Mouse (Mus musculus) heart, embryonic 13.5 days (tissue): ENCODE data around the gene Nmt1. TPM values are rescaled to one million over a fixed set of nuclear protein-coding genes. Genes with fewer than 3 reads are reported as not detected.

Source experiments
- ATAC-seq: fragments of 200-750 bp; cut with Nextera tagmentation; 2 replicates; pipeline ENCODE4 v1.8.0; 2017; ENCODE audit warnings: moderate TSS enrichment; ENCODE audit not compliant: insufficient number of reproducible peaks, low FRiP score, low TSS enrichment; ENCODE audit errors: extremely low read depth
- H3K27ac ChIP-seq: fragments of 300-500 bp; sonication (generic); replicated peaks from 2 replicates; pipeline ENCODE4 v1.5.1; 2015; ENCODE audit warnings: moderate library complexity, mild to moderate bottlenecking, inconsistent platforms
- H3K27me3 ChIP-seq: fragments of 300-500 bp; sonication (generic); replicated peaks from 2 replicates; pipeline ENCODE4 v1.6.1; 2015; ENCODE audit warnings: mild to moderate bottlenecking, inconsistent platforms
- H3K36me3 ChIP-seq: fragments of 300-500 bp; sonication (generic); 2 replicates; pipeline ENCODE4 v1.6.1; 2015; ENCODE audit warnings: mild to moderate bottlenecking, inconsistent platforms
- H3K4me1 ChIP-seq: fragments of 300-500 bp; sonication (generic); 2 replicates; pipeline ENCODE4 v1.6.1; 2015; ENCODE audit warnings: inconsistent platforms
- H3K4me2 ChIP-seq: fragments of 300-500 bp; sonication (generic); 2 replicates; pipeline ENCODE4 v1.6.1; 2015; ENCODE audit warnings: inconsistent platforms, mild to moderate bottlenecking, moderate library complexity
- H3K4me3 ChIP-seq: fragments of 300-500 bp; sonication (generic); 2 replicates; pipeline ENCODE4 v1.5.1; 2015; ENCODE audit warnings: moderate library complexity, mild to moderate bottlenecking, inconsistent platforms
- H3K9ac ChIP-seq: fragments of 300-500 bp; sonication (generic); 2 replicates; pipeline ENCODE4 v1.6.1; 2015; ENCODE audit warnings: inconsistent platforms, mild to moderate bottlenecking, moderate library complexity
- H3K9me3 ChIP-seq: fragments of 300-500 bp; sonication (generic); 2 replicates; pipeline ENCODE4 v1.6.1; 2016; ENCODE audit warnings: inconsistent platforms
- WGBS: fragments of 180-500 bp; shearing (Covaris S2); methylation state at CpG from one replicate; pipeline ENCODE4 v1.1.7; 2015; ENCODE audit warnings: mixed read lengths; 5-methylcytosine and 5-hydroxymethylcytosine counted together
- polyA plus RNA-seq: library from polyadenylated mRNA; unstranded; fragments of >200 nt; fragmentation: Nextera tagmentation; extraction: Ambion mirVana; gene quantifications from 2 replicates; pipeline ENCODE4 v1.2.1, GENCODE M21; 2015

Nmt1 gene
- polyA plus RNA-seq, 1 experiment from 2014 or later = 39.7 TPM

DNA sequence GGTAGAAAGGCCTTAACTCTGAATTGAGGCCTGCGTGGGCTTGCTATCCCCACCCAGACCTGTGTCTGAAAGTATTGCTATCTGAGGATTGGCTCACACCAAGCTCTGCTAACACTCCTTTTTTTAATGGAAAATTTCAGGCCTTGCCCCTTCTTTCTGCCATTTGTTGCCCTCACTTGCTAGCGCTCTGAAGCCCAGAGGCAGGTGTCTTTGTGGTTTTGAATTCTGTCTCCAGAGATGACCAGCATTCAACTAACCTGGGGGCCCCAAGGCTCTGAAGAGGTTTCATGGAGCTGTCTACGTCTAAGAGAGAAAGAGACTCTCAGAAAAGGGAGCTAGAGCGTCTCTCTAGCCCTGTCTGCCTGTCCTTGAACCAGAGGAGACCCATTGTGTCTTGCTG, 40.3 kb downstream of the Nmt1 start:
- peaks cover 95% of the 10 kb centered on the region for H3K36me3 ChIP-seq
- H3K27ac ChIP-seq = peak overlapping the region; percentile 70
- H3K9ac ChIP-seq = no peak overlapping the region
- WGBS = 91% methylated on average over 4 of the region's 4 CpGs
- H3K4me2 ChIP-seq = no peak overlapping the region
- no peaks in the 10 kb centered on the region for H3K27me3 ChIP-seq
- H3K4me3 ChIP-seq = no peak overlapping the region
- peaks cover 16% of the 10 kb centered on the region for H3K4me1 ChIP-seq
- ATAC-seq = no peak
- no peaks in the 10 kb centered on the region for H3K9me3 ChIP-seq

DNA sequence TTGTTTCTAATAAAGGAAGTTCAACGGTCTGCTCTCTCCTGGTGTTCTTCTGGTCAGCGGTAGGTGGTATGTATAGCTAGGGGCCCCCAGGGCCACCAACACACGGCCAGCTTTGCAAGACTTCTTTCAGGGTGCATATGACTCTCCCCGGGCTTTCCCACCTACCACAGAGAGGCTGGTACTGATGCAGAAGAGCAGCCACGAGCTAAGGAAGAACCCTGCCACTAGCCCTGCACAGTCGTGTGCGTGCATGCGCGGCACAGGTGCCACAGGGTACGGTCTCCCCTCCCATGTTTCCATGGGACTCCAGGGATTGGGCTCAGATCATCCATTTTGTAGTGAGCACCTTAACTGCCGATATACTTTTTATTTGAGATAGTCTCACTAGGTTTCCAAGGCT, 40.9 kb downstream of the Nmt1 start:
- Histone ChIP-seq H3K36me3 (peaks cover 91% of the 10 kb centered on the region), H3K4me2 (no peak overlapping the region), H3K9me3 (no peaks in the 10 kb centered on the region), H3K4me3 (no peak overlapping the region), H3K9ac (no peak overlapping the region), H3K27me3 (no peaks in the 10 kb centered on the region), H3K4me1 (peaks cover 23% of the 10 kb centered on the region), H3K27ac (no peak overlapping the region)
- WGBS = 93% methylated on average over 11 of the region's 11 CpGs
- ATAC-seq = no peak

DNA sequence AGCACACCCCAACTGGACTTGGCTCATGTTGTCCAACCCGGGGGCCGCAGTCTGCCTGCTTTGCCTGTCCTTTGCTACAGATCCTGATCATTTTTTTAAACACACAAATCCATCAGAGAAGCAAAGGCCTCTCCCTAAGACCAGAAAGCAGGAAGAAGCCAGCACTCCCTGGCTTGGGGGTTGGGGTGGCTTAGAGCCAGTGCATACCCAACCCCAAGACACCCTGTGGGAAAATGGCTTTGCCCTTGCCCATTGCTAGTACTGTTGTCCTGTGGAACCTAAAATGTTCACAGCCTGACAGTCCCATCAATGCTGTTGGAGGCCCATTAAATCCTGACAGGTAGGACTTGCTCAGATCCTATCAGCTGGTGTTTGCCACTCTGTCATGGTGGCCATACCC, 41.7 kb downstream of the Nmt1 start:
- WGBS = 92% methylated on average over 2 of the region's 2 CpGs
- Histone ChIP-seq H3K27ac (no peak overlapping the region), H3K36me3 (peaks cover 82% of the 10 kb centered on the region)

DNA sequence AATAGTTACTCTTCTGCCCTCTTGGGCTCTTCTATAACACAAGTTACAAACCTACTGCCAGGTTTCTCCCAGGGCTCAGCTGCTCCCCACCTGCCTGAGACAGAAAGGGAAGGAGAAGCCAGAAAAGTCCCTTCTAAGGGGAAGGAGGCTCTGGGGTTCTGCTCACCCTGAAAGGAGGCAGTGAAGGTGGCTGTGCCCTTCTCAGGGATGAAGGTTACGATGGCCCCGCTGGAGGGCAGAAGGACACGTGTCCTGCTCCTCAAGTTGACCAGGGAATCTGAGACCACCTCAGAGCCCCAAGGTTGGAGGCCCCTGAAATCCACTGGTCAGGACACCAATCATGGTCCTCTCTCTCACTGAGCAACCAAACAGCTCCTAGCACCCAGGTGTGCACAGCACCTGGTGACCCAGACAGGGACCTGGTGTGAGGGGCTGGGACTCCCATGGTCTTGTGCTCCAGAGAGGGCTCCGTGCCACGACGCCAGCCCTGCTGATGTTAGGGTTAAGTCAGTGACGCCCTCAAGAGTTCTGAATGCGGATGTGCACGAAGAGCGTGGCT, 42.4 kb downstream of the Nmt1 start:
- Histone ChIP-seq H3K4me1 (peaks cover 38% of the 10 kb centered on the region), H3K27me3 (no peaks in the 10 kb centered on the region), H3K9ac (no peak overlapping the region), H3K36me3 (peaks cover 78% of the 10 kb centered on the region), H3K4me2 (no peak overlapping the region), H3K4me3 (no peak overlapping the region), H3K9me3 (no peaks in the 10 kb centered on the region), H3K27ac (no peak overlapping the region)
- ATAC-seq = no peak
- 93% methylated on average over 10 of the region's 10 CpGs for WGBS

More for the DNA sequence above, 41.7 kb downstream of the Nmt1 start:
- Histone ChIP-seq H3K9me3 (no peaks in the 10 kb centered on the region), H3K4me3 (no peak overlapping the region), H3K4me1 (peaks cover 31% of the 10 kb centered on the region), H3K27me3 (no peaks in the 10 kb centered on the region), H3K4me2 (no peak overlapping the region), H3K9ac (no peak overlapping the region)
- ATAC-seq = no peak

DNA sequence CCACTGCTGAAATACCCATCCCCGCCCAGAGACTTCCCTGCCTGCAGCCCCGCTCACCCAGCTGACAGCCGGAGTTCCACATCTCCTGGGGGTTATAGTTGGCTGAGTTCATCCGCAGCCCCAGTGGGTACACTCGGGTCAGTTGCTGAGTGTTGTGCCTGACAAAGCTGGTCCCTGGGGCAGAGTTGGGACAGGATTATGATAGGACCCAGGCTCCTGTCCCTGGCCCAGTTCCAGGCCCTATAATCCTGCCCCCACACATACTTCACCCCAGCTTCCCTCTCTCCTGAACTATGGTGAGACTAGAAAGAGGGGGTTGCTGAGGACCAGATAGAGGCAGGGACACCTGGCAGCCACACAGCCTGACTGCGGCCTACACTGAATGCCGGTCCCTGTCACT, 45.7 kb downstream of the Nmt1 start:
- Histone ChIP-seq H3K36me3 (peaks cover 74% of the 10 kb centered on the region), H3K4me1 (peaks cover 30% of the 10 kb centered on the region), H3K9me3 (no peaks in the 10 kb centered on the region), H3K27ac (no peak overlapping the region), H3K4me3 (no peak overlapping the region), H3K4me2 (no peak overlapping the region), H3K9ac (0 out of 2 replicates have a peak overlapping the region, but pooled peaks have one; percentile 34), H3K27me3 (no peaks in the 10 kb centered on the region; the same call in 1 of the 2 replicates)
- WGBS = 68% methylated on average over 7 of the region's 7 CpGs
- ATAC-seq = no peak

DNA sequence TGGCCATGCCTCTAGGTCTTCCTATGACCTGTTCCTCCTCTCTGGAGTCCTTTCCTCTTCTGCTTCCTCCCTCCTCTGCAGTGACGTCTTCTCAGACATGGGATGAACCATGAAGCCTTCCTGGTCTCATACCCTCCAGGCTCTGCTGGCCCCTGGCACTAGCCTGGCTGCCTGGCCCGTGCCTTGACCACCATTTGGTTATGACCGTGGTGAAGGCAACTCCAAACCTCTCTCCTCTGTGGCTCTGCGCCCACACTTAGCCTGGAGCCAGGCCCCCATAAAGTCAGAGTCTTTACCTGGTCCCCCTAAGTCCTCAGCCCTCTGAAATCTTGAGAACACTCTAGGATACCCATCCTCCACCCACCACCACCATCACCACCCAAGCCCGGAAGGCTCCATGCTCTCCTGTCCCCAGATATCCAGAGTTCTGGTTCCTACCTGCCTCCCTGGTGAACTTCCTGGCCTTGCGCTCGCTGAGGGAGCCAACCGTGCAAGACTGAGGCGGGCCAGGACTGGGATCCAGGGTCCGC, 46.2 kb downstream of the Nmt1 start:
- peak overlapping the region; percentile 39; the same call in 1 of the 2 replicates for H3K4me2 ChIP-seq
- no peaks in the 10 kb centered on the region; the same call in 1 of the 2 replicates for H3K27me3 ChIP-seq
- 63% methylated on average over 10 of the region's 10 CpGs for WGBS
- no peak for ATAC-seq
- H3K9ac ChIP-seq = peak overlapping the region; percentile 65; the same call in 1 of the 2 replicates
- H3K4me3 ChIP-seq = no peak overlapping the region
- no peaks in the 10 kb centered on the region for H3K9me3 ChIP-seq
- H3K27ac ChIP-seq = 0 out of 2 replicates have a peak overlapping the region, but pooled peaks have one; percentile 9
- H3K36me3 ChIP-seq = peaks cover 69% of the 10 kb centered on the region
- H3K4me1 ChIP-seq = peaks cover 30% of the 10 kb centered on the region

DNA sequence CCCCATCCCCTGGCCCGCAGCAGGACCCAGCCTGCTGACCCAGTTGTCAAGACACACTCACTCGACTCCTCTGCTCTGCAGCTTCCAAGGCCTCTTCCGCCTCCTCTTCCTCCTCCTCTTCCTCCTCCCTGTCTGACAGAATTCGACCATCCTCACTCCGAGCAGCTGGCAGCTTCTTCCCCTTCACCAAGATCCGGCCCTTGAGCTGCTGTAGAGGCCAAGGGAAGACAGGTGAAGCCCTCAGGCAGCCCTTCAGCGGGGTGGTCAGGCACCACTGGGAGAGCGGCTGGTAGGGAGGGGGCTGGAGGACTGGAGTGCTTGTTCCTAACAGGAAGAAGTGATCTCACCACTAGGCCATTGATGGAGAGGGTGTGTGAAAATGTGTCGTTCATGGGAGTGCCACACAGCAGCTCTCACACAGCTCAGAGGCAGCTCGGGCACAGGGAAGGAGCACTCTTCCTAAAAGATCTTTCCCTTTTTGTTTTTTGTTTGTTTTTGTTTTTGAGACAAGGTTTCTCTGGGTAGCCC, 46.9 kb downstream of the Nmt1 start:
- 0 out of 2 replicates have a peak overlapping the region, but pooled peaks have one; percentile 10 for H3K4me3 ChIP-seq
- H3K9me3 ChIP-seq = no peaks in the 10 kb centered on the region
- H3K27ac ChIP-seq = 0 out of 2 replicates have a peak overlapping the region, but pooled peaks have one; percentile 9
- WGBS = 17% methylated on average over 10 of the region's 10 CpGs
- peak overlapping the region; percentile 65 for H3K9ac ChIP-seq
- H3K4me2 ChIP-seq = peak overlapping the region; percentile 39; the same call in 1 of the 2 replicates
- peaks cover 62% of the 10 kb centered on the region for H3K36me3 ChIP-seq
- H3K4me1 ChIP-seq = peaks cover 30% of the 10 kb centered on the region
- no peak for ATAC-seq
- H3K27me3 ChIP-seq = peaks cover 5% of the 10 kb centered on the region

DNA sequence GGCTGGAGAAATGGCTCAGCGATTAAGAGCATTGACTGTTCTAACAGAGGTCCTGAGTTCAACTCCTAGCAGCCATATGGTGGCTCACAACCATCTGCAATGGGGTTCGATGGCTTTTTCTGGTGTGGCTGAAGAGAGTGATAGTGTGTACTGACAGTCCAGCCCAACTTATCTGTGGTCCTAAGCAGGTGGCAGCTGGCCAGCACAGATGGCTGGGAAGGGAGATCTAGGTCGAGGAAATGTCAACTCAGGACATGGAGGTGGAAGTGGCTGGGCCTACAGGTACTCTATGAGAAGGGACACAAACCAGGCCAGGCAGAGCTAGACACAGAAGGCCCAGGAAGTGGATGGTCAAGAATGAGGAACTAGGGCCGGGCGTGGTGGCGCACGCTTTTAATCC, 48.0 kb downstream of the Nmt1 start:
- no peak overlapping the region for H3K4me2 ChIP-seq
- peaks cover 51% of the 10 kb centered on the region for H3K36me3 ChIP-seq

DNA sequence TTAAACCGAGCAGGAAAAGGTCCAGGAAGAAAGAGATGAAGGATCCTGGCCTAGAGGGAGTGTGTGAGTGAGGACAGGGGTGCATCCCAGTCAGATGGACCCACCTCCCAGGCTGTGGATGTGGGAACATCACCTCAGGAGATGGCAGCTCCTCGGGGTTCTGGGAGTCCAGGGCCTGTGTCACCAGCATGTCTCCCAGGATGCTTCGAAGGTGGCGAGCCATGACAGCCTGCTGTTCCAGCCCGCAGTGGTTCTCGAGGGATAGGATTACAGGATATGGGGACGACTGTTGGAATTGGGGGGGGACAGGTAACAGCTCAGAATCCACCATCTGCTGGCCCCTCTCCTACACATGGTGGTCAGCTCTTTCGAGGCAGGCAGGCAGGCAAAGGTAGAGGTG, 48.6 kb downstream of the Nmt1 start:
- H3K27me3 ChIP-seq = peaks cover 21% of the 10 kb centered on the region
- no peak overlapping the region for H3K27ac ChIP-seq
- H3K4me3 ChIP-seq = no peak overlapping the region
- peaks cover 45% of the 10 kb centered on the region for H3K36me3 ChIP-seq
- no peak for ATAC-seq
- H3K4me2 ChIP-seq = no peak overlapping the region
- peaks cover 38% of the 10 kb centered on the region for H3K4me1 ChIP-seq
- 78% methylated on average over 8 of the region's 8 CpGs for WGBS
- no peak overlapping the region for H3K9ac ChIP-seq
- no peaks in the 10 kb centered on the region for H3K9me3 ChIP-seq

More for the DNA sequence above, 48.0 kb downstream of the Nmt1 start:
- ATAC-seq = no peak
- H3K27me3 ChIP-seq = peaks cover 16% of the 10 kb centered on the region
- peaks cover 38% of the 10 kb centered on the region for H3K4me1 ChIP-seq
- H3K27ac ChIP-seq = no peak overlapping the region
- no peaks in the 10 kb centered on the region for H3K9me3 ChIP-seq
- 75% methylated on average over 7 of the region's 7 CpGs for WGBS
- H3K9ac ChIP-seq = no peak overlapping the region
- H3K4me3 ChIP-seq = no peak overlapping the region

DNA sequence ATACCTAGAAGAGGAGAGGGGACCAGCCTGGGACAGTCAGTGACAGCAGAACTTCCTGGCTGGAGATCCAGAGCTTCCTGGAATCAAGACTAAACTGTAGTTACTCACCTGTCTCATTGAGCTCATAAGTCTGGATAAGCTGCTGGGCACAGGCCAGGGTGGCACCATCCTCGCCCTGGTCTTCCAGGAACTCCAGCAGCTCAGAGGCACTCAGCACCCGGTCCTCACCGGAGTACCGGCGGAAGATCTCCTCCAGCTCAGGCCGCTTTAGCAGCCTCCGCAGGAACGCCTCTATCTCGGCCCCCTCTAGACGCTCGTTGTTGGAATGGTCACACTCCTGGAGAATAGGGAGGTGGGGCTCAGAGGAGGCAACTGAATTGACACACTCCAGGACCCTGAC, 50.1 kb downstream of the Nmt1 start:
- Histone ChIP-seq H3K27ac (no peak overlapping the region), H3K4me1 (peaks cover 38% of the 10 kb centered on the region), H3K4me3 (no peak overlapping the region), H3K36me3 (peaks cover 32% of the 10 kb centered on the region), H3K4me2 (no peak overlapping the region), H3K9ac (no peak overlapping the region), H3K9me3 (no peaks in the 10 kb centered on the region), H3K27me3 (peaks cover 33% of the 10 kb centered on the region)
- ATAC-seq = no peak
- WGBS = 76% methylated on average over 11 of the region's 11 CpGs

DNA sequence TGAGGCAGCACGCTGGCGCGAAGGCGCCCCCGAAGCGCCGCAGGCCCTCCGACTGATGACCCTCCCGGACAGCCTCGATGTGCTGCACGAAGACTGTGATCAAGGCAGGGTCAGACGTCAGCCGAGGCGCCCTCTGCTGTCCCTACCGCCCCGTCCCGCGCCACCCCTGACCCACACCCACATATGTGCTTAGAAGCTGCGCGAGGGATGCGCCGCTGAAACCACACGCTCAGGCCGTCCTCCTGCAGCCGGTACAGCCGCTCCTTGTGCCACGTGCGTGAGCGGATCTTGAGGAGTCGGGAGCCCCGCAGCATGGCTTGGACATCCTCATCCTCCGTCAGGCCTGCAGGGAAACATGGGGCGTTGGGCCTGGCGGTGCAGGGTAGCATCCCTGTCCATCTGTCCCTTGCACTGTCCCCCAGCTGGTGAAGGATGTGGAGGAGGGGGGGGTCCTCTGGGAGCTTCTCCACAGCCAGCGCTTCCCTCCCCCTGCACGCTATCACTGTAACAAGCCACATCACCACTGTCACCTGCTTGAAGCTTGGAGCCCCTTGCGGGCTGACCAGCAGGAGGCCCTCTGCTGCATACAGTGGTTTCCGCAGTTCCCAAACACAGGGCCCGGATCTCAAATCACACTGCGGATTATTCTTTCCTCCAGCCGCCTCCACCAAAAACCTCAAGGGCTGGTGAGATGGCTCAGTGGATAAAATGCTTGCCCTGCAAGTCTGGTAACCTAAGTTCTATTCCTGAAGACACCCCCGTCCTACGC, 52.5 kb downstream of the Nmt1 start:
- Histone ChIP-seq H3K9me3 (no peaks in the 10 kb centered on the region), H3K27ac (no peak overlapping the region), H3K4me2 (peak overlapping the region; percentile 69), H3K9ac (peak overlapping the region; percentile 75), H3K4me1 (peaks cover 15% of the 10 kb centered on the region), H3K4me3 (peak overlapping the region; percentile 49), H3K27me3 (peaks cover 33% of the 10 kb centered on the region), H3K36me3 (peaks cover 28% of the 10 kb centered on the region)
- WGBS = 4% methylated on average over 42 of the region's 43 CpGs
- no peak for ATAC-seq
